Mouse (Mus musculus): Measurements from ENCODE around the gene Gm20431.
"Not testable (repeated sequence)": the region's sequence is repeated elsewhere in the genome, so short reads cannot be mapped to it uniquely, and the experiment has no call there.

Gm20431 gene

DNA sequence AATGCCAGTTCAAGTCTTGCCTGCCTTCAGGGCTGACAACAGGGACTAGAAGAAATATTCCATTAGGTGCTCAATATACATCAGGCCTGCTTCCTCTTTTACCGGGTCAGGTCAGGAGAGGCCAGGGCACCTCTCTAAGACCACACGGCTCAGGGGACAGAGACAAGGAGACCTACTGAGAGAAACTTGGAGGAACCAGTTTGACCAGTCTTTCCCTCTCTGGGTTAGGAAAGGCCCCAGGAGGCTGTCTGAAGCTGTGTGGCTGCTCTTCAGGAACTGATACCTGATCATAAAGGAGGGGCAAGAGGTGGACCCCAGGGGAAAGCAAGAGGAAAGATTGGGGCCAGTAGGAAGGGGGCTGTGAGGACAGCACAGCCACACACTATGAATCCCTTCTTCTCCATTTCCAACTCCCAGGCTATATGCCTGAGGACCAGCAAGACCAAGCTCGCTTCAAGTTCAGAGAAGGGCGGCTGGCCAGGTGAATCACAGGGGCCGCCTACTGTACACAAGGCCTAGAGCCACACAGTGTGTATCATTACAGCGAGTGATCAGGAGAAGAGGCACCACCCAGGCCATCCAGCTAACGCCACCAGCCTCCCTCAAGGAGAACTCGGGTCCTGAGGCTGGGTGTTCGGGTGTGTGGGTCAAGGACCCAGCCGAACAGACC lies 2.0 kb downstream of the Gm20431 start:
- no peak for DNase-seq

DNA sequence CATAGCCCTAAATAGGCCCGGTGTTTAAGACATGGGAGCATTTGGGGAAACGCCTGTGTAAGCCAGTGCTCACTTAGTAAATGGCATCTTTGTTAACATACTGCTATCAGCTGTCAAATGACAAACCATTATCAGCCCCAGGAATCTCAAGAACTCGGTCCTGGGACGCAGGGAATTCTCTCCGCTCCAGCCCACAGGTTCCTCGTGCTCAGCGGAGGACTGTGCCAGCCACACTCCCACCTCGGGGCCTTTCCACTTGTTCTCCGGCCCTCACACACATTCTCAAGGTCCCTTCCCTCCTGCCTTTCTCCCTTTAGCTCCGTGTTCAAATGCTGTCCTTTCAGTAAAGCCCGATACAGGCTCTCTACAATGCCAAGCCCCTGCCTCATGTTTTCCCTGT lies 2.6 kb downstream of the Gm20431 start:
- DNase-seq, result no peak

GRCm38 (mm10) chr2:167657973-167658372 lies 3.3 kb downstream of the Gm20431 start:
- no peak for DNase-seq

GRCm38 (mm10) chr2:167656629-167657478 lies 4.4 kb downstream of the Gm20431 start:
- peak; percentile 88 for DNase-seq

DNA sequence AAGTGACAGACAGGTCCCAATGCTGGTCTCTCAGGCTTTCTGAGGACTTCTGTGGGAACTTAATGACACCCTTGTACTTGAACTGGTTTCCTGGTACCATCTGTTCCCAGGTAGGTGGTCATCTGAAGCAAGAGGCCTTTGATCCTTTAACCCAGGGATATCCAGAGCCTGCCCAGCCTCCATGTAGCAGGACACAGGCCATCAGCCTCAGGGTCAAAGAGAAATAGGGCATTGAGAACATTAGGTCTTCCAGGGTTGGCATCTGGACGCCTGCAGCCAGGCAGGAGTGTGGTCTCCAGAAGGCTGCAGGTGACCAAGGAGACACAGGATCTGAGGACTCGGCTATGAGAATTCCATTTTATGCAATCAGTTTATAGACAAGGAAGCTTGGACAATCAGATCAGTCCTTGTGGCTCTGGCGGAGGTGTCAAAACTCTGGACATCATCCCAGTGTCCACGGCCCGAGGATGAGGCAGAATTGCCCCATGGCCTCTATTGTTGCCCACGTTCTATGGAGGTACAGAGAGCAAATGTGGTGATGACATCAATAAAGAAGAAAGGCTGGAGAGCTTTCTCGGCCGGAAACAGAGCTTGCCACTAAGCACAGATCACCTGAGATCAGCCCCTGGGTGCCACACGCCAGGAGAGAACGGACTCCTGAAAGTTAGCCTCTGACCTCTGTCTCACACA lies 6.2 kb downstream of the Gm20431 start:
- no peak for DNase-seq

- no peak for DNase-seq
These were observed 8.6 kb downstream of the Gm20431 start for GRCm38 (mm10) chr2:167652694-167653093.

- DNase-seq, result no peak
These were observed 9.7 kb downstream of the Gm20431 start for GRCm38 (mm10) chr2:167651622-167652021.

DNA sequence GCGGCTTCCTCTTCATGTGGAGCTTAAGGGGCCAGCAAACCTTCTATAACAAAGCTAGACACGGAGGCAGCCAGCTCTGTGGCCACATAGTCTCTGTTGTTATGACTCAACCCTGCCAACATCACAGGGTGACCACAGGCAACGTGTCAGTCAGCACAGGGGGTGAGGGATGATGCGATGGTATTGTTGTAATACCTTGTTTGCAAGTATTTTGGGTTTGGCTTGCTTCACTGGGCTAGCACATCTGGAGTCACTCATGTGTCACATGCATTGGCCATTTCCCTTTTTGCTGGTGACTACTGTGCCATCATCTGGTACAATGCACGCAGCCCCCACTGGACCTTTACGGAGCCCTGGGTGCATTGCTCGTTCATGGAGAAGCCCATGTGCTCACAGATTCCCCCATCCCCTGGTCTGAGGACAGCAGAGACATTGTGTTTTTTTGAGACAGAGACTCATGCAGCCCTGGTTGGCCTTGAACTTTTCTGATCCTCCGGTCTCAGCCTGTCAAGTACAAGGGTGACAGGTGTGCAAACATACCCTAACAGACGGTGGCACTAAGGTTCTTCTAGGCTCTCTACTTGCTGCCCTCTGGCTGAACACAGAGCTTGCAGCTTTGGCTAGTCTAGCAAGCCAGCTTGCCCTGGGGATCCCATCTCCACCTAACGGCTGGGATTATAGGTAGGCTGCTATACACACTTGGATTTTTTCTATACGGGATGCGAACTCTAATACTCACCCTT lies 11.8 kb downstream of the Gm20431 start:
- DNase-seq, result no peak

- no peak for DNase-seq
These were observed 14.9 kb downstream of the Gm20431 start for GRCm38 (mm10) chr2:167646411-167646810.

GRCm38 (mm10) chr2:167643356-167644052 lies 17.8 kb downstream of the Gm20431 start:
- DNase-seq, result not testable (repeated sequence)

- no peak for DNase-seq
These were observed 19.1 kb downstream of the Gm20431 start for GRCm38 (mm10) chr2:167642164-167642563.

- peak; percentile 55 for DNase-seq
These were observed 20.0 kb downstream of the Gm20431 start for GRCm38 (mm10) chr2:167641337-167641736.

DNA sequence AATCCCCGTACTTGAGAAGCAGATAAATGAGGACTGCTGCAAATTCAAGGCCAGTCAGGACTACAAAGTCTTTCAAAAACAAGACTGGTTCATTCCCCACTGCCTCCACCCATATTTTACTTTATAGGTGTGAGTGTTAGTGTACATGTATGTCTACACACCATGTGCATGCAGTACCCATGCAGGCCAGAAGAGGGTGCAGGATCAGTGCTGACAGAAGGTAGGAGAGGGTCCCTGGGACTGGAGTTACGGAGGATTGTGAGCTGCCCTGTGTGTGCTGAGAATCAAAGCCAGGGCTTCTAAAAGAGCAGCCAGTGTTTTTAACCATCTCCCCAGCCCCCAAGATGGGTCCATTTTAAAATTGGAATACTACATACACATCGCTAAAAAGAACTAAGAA lies 21.0 kb downstream of the Gm20431 start:
- DNase-seq, result peak; percentile 68

DNA sequence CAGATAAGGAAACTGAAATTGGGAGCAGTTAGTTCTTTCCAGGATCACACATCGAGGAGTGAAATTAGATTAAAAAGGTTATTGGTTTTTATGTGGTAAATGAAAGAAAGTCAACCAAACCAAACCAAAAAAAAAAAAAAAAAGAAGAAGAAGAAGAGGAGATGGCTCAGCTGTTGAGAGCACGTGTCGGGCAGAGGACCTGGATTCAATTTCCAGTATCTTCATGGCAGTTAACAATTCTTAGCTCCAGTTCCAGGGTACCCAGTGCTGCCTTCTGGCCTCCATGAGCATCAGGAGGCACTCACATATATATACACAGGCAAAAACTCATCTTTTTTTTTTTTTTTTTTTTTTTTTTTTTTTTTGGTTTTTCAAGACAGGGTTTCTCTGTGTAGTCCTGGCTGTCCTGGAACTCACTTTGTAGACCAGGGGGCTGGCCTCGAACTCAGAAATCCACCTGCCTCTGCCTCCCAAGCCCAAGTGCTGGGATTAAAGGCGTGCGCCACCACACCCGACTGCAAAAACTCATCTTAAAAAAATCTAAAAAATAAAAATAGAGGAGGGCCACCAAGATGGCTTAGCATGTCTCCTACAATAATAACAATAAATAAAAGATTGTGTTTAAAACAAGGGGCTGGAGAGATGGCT lies 26.3 kb downstream of the Gm20431 start:
- no peak for DNase-seq

DNA sequence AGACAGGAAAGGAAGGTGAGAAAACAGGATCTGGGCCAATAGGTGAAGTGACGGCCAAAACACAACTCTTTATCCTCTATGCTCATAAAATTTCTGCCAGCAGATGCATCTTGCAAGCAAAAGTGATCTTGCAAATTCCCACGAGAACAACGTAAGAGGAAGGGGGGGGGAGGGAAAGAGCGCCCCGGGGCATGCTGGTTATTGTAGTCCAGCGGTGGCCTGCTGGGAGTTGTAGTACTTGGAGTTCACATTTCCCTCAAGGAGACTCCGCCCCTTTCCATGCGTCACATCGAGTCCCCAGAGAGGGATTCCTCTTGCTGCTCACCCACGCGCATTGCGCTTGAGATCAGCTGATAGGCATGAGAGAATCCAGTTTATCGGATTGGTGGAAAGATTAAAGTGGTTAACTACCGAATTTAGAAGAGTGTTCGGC lies 26.9 kb downstream of the Gm20431 start:
- DNase-seq, result peak; percentile 95

GRCm38 (mm10) chr2:167633537-167633872 lies 27.8 kb downstream of the Gm20431 start:
- DNase-seq, result no peak

GRCm38 (mm10) chr2:167632731-167633536 lies 28.4 kb downstream of the Gm20431 start:
- peak; percentile 27 for DNase-seq

GRCm38 (mm10) chr2:167631591-167632448 lies 29.5 kb downstream of the Gm20431 start, which contains the start of gene Ube2v1:
TSS of gene Ube2v1 (minus strand) at chr2:167632095.
- DNase-seq, result peak; percentile 100

- DNase-seq, result no peak
These were observed 30.1 kb downstream of the Gm20431 start for GRCm38 (mm10) chr2:167631181-167631590.

- no peak for DNase-seq
These were observed 30.9 kb downstream of the Gm20431 start for GRCm38 (mm10) chr2:167630421-167630820.
